Mouse (Mus musculus): Measurements from ENCODE around the gene Pkn1. TPM values are rescaled to one million over a fixed set of nuclear protein-coding genes. Genes with fewer than 3 reads are reported as not detected.

Pkn1 gene
- total and polyA plus RNA-seq, 3 experiments, result 33.5 to 73.2 (median 41.2) TPM

DNA sequence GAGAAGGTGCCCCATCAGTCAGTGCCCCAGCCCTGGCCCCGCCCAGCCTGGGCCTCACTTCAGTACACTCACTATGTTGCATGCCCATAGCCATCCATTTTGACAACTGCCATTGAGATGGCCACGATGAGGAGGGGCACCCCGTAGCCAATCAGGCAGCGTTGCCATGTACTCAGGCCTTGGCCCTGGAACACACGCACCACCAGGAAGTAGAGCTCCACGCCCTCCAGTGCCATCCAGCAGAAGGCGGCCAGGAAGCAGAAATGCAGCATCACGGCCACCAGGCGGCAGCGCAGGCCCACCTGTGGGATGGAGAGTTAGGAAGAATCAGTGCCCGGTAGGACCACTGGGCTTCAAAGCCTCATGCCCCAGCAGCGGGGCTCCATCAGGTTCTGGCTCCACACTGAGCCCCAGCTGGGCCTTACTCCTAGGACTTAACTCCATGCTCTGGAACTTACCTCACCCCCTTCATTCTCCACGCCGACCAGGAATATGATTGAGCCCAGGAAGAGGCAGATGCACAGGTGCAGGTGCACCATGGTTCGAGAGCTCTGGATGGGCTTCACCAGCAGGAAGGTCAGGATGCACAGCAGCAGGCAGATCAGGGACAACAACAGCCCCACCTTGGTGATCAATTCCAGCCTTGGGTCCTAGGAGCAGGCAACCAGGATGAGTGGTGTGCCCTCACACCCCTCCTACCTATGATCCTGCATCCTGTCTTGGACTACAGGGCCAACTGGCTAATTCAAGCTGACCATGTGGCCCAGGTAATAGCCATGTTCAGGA, 25.9 kb upstream of the Pkn1 start:
- Histone ChIP-seq H3K27ac (ENCODE audit: control insufficient read depth, low read depth, low read length) (no peak overlapping the region), H3K9me3 (replicated peaks; ENCODE audit: insufficient read depth, low read length) (no peaks in the 10 kb centered on the region), H3K27me3 (ENCODE audit: control insufficient read depth in 1 of 2, insufficient read depth in 2 of 2, low read length in 2 of 2) (no peaks in the 10 kb centered on the region), H3K79me2 (ENCODE audit: control insufficient read depth, insufficient read depth, low read length, poor library complexity) (peaks cover 2% of the 10 kb centered on the region; the same call in 1 of the 2 replicates), H3K4me3 (ENCODE audit: control insufficient read depth in 1 of 2, insufficient read depth in 1 of 2, low read depth in 2 of 2, low read length in 2 of 2) (no peak overlapping the region), H3K4me1 (ENCODE audit: control insufficient read depth in 1 of 2, insufficient read depth in 2 of 2, low read length in 2 of 2) (no peaks in the 10 kb centered on the region), H3K36me3 (ENCODE audit: control insufficient read depth in 1 of 2, insufficient read depth in 2 of 2, low read length in 2 of 2) (peaks cover 0 to 31% of the 10 kb centered on the region in 2 experiments; a peak in 2 of 4 replicates), H3K9ac (ENCODE audit: control insufficient read depth, low read depth, low read length, poor library complexity, severe bottlenecking) (no peak overlapping the region)
- DNase-seq (ENCODE audit: low read depth, low spot score), result peak; percentile 84
- TF ChIP-seq MAX (IDR thresholded peaks at IDR 0.05; ENCODE audit: low read length), result peak; percentile 62
- TF ChIP-seq TCF12 (IDR thresholded peaks at IDR 0.05; ENCODE audit: low read depth, low read length), result no peak
- TF ChIP-seq MXI1 (IDR thresholded peaks at IDR 0.05; ENCODE audit: low read depth, low read length), result peak; percentile 57
- no peak for TF ChIP-seq USF1 (IDR thresholded peaks at IDR 0.05; ENCODE audit: low read depth, low read length)
- TF ChIP-seq SMC3 (IDR thresholded peaks at IDR 0.05; ENCODE audit: low read depth, low read length), result peak; percentile 71
- peak; percentile 24; the same call in 1 of the 2 replicates for TF ChIP-seq NELFE (IDR thresholded peaks at IDR 0.05; ENCODE audit: low read depth, low read length)
- TF ChIP-seq RCOR1 (IDR thresholded peaks at IDR 0.05; ENCODE audit: low read depth, low read length), result no peak
- no peak for TF ChIP-seq TAL1 (IDR thresholded peaks at IDR 0.05; ENCODE audit: low read length)
- 0 out of 2 replicates have a peak, but pooled peaks have one; percentile 26 for TF ChIP-seq HCFC1 (IDR thresholded peaks at IDR 0.05; ENCODE audit: low read depth, low read length)
- peak; percentile 68 for TF ChIP-seq ELF1 (IDR thresholded peaks at IDR 0.05; ENCODE audit: low read depth, low read length)
- peak; percentile 80 to 83 (median 82) for TF ChIP-seq CTCF (IDR thresholded peaks at IDR 0.05 in 2 of 3, conservative IDR thresholded peaks at IDR 0.05 in 1 of 3; ENCODE audit: control insufficient read depth in 1 of 3, insufficient read depth in 1 of 3, low read depth in 2 of 3, low read length in 3 of 3, poor library complexity in 1 of 3, severe bottlenecking in 1 of 3)
- peak; percentile 51; the same call in 1 of the 2 replicates for TF ChIP-seq SIN3A (IDR thresholded peaks at IDR 0.05; ENCODE audit: low read length)
- no peak for TF ChIP-seq JUND (IDR thresholded peaks at IDR 0.05; ENCODE audit: low read depth, low read length)
- TF ChIP-seq POLR2AphosphoS2 (IDR thresholded peaks at IDR 0.05; ENCODE audit: low read length), result peak; percentile 52; the same call in 1 of the 2 replicates
- no peak for TF ChIP-seq USF2 (IDR thresholded peaks at IDR 0.05; ENCODE audit: borderline replicate concordance in 1 of 2, insufficient read depth in 1 of 2, low read depth in 1 of 2, low read length in 2 of 2)
- peak; percentile 68 for TF ChIP-seq RAD21 (IDR thresholded peaks at IDR 0.05; ENCODE audit: low read depth, low read length)
- TF ChIP-seq ZC3H11A (IDR thresholded peaks at IDR 0.05; ENCODE audit: low read depth, low read length), result peak; percentile 58
- TF ChIP-seq ZNF384 (IDR thresholded peaks at IDR 0.05; ENCODE audit: low read depth, low read length), result no peak
- no peak for TF ChIP-seq ETS1 (IDR thresholded peaks at IDR 0.05; ENCODE audit: low read depth, low read length)
- TF ChIP-seq MYB (IDR thresholded peaks at IDR 0.05; ENCODE audit: low read depth, low read length), result no peak
- TF ChIP-seq MYC (IDR thresholded peaks at IDR 0.05; ENCODE audit: low read depth, low read length), result no peak
